Mouse (Mus musculus): ENCODE measurements at regions not wholly inside any gene's neighbourhood (a gene's known extent, or its start where the extent isn't known, plus 50 kb on each side); places are given as distances from the start of the nearest gene placed in this dataset.

GRCm38 (mm10) chr8:26669541-26669940 lies 307.6 kb upstream of the Zfp703 start:
- H3K27me3 ChIP-seq (replicated peaks; ENCODE audit: control insufficient read depth, insufficient read depth, low read length) = no peaks in the 10 kb centered on the region
- H3K27ac ChIP-seq (ENCODE audit: low read depth, low read length) = no peak overlapping the region
- H3K36me3 ChIP-seq (ENCODE audit: control insufficient read depth, insufficient read depth, low read length) = no peaks in the 10 kb centered on the region
- H3K9me3 ChIP-seq (ENCODE audit: control insufficient read depth, low read length) = no peaks in the 10 kb centered on the region
- no peaks in the 10 kb centered on the region for H3K4me1 ChIP-seq (replicated peaks; ENCODE audit: control insufficient read depth, insufficient read depth, low read length)
- no peak overlapping the region for H3K4me3 ChIP-seq (ENCODE audit: low read depth, low read length)
- no peak overlapping the region for H3K4me2 ChIP-seq
- H3K9ac ChIP-seq (ENCODE audit: low read depth, low read length) = no peak overlapping the region
- 53% methylated on average over 3 of the region's 3 CpGs for WGBS
- DNase-seq (ENCODE audit: low spot score) (no peak), ATAC-seq (replicated peaks; ENCODE audit: low FRiP score) (no peak)

- ATAC-seq (replicated peaks; ENCODE audit: low FRiP score) = no peak
- H3K27me3 ChIP-seq (replicated peaks; ENCODE audit: control insufficient read depth, insufficient read depth, low read length) = no peaks in the 10 kb centered on the region
- WGBS = 39% methylated on average over 9 of the region's 9 CpGs
- H3K9ac ChIP-seq (ENCODE audit: low read depth, low read length) = no peak overlapping the region
- H3K9me3 ChIP-seq (ENCODE audit: control insufficient read depth, low read length) = no peaks in the 10 kb centered on the region
- no peak overlapping the region for H3K4me2 ChIP-seq
- no peak overlapping the region for H3K4me3 ChIP-seq (ENCODE audit: low read depth, low read length)
- no peak for DNase-seq (ENCODE audit: low spot score)
- no peak overlapping the region for H3K27ac ChIP-seq (ENCODE audit: low read depth, low read length)
- no peaks in the 10 kb centered on the region for H3K36me3 ChIP-seq (ENCODE audit: control insufficient read depth, insufficient read depth, low read length)
- H3K4me1 ChIP-seq (replicated peaks; ENCODE audit: control insufficient read depth, insufficient read depth, low read length) = no peaks in the 10 kb centered on the region
Observed at GRCm38 (mm10) chr8:26672486-26673395, 304.4 kb upstream of the Zfp703 start.

GRCm38 (mm10) chr8:26677584-26678138 lies 299.5 kb upstream of the Zfp703 start:
- Histone ChIP-seq H3K4me1 (replicated peaks; ENCODE audit: control insufficient read depth, insufficient read depth, low read length) (no peaks in the 10 kb centered on the region), H3K27ac (ENCODE audit: low read depth, low read length) (no peak overlapping the region), H3K4me2 (no peak overlapping the region), H3K9ac (ENCODE audit: low read depth, low read length) (no peak overlapping the region), H3K27me3 (replicated peaks; ENCODE audit: control insufficient read depth, insufficient read depth, low read length) (no peaks in the 10 kb centered on the region), H3K4me3 (ENCODE audit: low read depth, low read length) (no peak overlapping the region), H3K9me3 (ENCODE audit: control insufficient read depth, low read length) (no peaks in the 10 kb centered on the region), H3K36me3 (ENCODE audit: control insufficient read depth, insufficient read depth, low read length) (no peaks in the 10 kb centered on the region)
- ATAC-seq (replicated peaks; ENCODE audit: low FRiP score) = no peak
- WGBS = 68% methylated on average over 18 of the region's 18 CpGs
- DNase-seq (ENCODE audit: low spot score) = no peak

DNA sequence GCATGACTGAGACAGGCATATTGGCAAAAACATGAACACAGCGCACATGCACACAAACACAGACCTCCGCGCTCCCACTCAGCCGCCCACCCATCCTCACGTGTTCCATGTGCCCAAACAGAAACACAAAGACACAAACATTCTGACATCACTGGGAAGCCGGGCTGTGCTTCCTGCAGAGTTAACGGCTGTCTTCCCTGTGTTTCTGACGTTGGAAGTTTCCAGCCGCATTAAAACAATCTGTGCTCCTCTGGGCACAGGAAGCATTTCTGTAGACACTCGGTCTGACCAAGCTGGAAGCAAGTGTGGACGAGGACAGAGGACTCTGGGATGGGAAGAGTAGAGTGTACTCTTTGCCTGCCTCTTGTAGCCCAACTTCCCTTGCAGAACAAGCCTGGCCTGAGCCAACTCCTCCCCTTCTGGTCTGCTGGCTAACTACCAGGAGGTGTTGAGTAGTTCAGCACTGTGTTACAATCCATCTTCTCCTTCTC lies 296.2 kb upstream of the Zfp703 start:
- no peaks in the 10 kb centered on the region for H3K4me1 ChIP-seq (replicated peaks; ENCODE audit: control insufficient read depth, insufficient read depth, low read length)
- ATAC-seq (replicated peaks; ENCODE audit: low FRiP score) = no peak
- H3K27ac ChIP-seq (ENCODE audit: low read depth, low read length) = no peak overlapping the region
- DNase-seq (ENCODE audit: low spot score) = no peak
- H3K9me3 ChIP-seq (ENCODE audit: control insufficient read depth, low read length) = no peaks in the 10 kb centered on the region
- 73% methylated on average over 11 of the region's 11 CpGs for WGBS
- no peak overlapping the region for H3K4me2 ChIP-seq
- H3K4me3 ChIP-seq (ENCODE audit: low read depth, low read length) = no peak overlapping the region
- H3K27me3 ChIP-seq (replicated peaks; ENCODE audit: control insufficient read depth, insufficient read depth, low read length) = no peaks in the 10 kb centered on the region
- no peaks in the 10 kb centered on the region for H3K36me3 ChIP-seq (ENCODE audit: control insufficient read depth, insufficient read depth, low read length)
- H3K9ac ChIP-seq (ENCODE audit: low read depth, low read length) = no peak overlapping the region

DNA sequence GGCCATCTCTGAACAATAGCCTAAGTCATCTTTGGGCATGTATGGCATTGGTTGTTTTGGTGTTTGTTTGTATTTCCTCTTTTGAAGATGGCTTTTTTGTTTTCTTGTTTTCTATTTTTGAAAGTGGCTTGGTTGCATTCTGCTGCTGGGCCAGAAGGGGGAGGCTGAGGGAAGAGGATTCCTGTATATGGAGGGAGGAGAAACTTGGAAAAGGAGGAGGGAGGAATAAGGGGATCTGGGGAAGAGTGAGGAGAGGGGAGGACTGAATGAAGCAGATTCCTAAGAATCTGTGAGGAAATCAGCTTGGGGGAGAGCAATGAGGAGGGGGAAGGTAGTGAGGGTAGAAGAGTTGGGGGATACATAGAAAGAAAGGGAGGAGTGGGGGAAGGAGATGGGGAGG lies 290.0 kb upstream of the Zfp703 start:
- ATAC-seq (replicated peaks; ENCODE audit: low FRiP score) = no peak
- Histone ChIP-seq H3K27me3 (replicated peaks; ENCODE audit: control insufficient read depth, insufficient read depth, low read length) (0 out of 2 replicates have a peak, but pooled peaks cover 3% of the 10 kb centered on the region), H3K4me3 (ENCODE audit: low read depth, low read length) (no peak overlapping the region), H3K36me3 (ENCODE audit: control insufficient read depth, insufficient read depth, low read length) (no peaks in the 10 kb centered on the region), H3K9ac (ENCODE audit: low read depth, low read length) (no peak overlapping the region), H3K4me1 (replicated peaks; ENCODE audit: control insufficient read depth, insufficient read depth, low read length) (no peaks in the 10 kb centered on the region), H3K27ac (ENCODE audit: low read depth, low read length) (no peak overlapping the region), H3K4me2 (no peak overlapping the region), H3K9me3 (ENCODE audit: control insufficient read depth, low read length) (no peaks in the 10 kb centered on the region)
- no peak for DNase-seq (ENCODE audit: low spot score)

- DNase-seq (ENCODE audit: low spot score) (no peak), ATAC-seq (replicated peaks; ENCODE audit: low FRiP score) (no peak)
- Histone ChIP-seq H3K9ac (ENCODE audit: low read depth, low read length) (no peak overlapping the region), H3K4me3 (ENCODE audit: low read depth, low read length) (no peak overlapping the region), H3K9me3 (ENCODE audit: control insufficient read depth, low read length) (no peaks in the 10 kb centered on the region), H3K4me1 (replicated peaks; ENCODE audit: control insufficient read depth, insufficient read depth, low read length) (no peaks in the 10 kb centered on the region), H3K36me3 (ENCODE audit: control insufficient read depth, insufficient read depth, low read length) (no peaks in the 10 kb centered on the region), H3K4me2 (no peak overlapping the region), H3K27me3 (replicated peaks; ENCODE audit: control insufficient read depth, insufficient read depth, low read length) (0 out of 2 replicates have a peak, but pooled peaks cover 3% of the 10 kb centered on the region), H3K27ac (ENCODE audit: low read depth, low read length) (no peak overlapping the region)
- whole genome bisulfite sequencing = 67% methylated on average over 4 of the region's 4 CpGs
Observed at GRCm38 (mm10) chr8:26688035-26688434, 289.1 kb upstream of the Zfp703 start.

- no peak for DNase-seq (ENCODE audit: low spot score)
- Histone ChIP-seq H3K4me1 (replicated peaks; ENCODE audit: control insufficient read depth, insufficient read depth, low read length) (no peaks in the 10 kb centered on the region), H3K36me3 (ENCODE audit: control insufficient read depth, insufficient read depth, low read length) (no peaks in the 10 kb centered on the region), H3K4me2 (no peak overlapping the region), H3K9me3 (ENCODE audit: control insufficient read depth, low read length) (no peaks in the 10 kb centered on the region), H3K4me3 (ENCODE audit: low read depth, low read length) (no peak overlapping the region), H3K27me3 (replicated peaks; ENCODE audit: control insufficient read depth, insufficient read depth, low read length) (0 out of 2 replicates have a peak, but pooled peaks cover 3% of the 10 kb centered on the region), H3K9ac (ENCODE audit: low read depth, low read length) (no peak overlapping the region), H3K27ac (ENCODE audit: low read depth, low read length) (no peak overlapping the region)
- 68% methylated on average over 5 of the region's 5 CpGs for whole genome bisulfite sequencing
- ATAC-seq (replicated peaks; ENCODE audit: low FRiP score) = no peak
Observed at GRCm38 (mm10) chr8:26688745-26689478, 288.2 kb upstream of the Zfp703 start.

DNA sequence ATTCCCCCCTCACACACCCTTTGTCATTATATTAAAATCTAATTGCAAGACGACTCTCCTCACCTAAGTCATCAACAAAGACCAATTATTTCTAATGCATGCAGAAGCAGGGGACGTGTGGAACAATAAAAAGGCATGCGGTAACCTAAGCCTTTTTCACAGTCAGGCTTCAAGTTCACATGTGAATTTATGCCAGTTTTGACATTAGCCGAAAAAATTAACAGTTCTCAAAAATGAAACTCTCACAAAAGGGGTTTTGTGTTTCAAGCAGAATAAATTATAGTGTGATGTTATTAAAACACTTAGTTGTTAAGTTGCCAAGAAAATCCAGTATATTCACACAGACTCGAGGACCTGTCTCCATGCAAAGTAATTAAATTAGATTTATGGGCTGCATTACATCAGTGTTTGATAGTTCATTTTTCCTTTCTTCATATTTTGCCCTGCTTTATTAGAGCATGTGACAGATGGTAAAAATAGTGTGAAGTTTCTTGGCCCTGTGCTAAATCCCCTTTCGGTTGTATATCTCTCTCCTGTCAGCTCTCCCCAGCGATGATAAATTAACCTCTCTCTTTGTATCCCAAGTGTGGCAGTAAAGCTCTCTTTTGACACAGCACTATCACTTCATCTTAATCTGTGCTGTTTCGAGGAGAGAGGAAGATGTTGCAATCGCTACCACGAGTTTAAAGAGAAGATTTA lies 287.5 kb upstream of the Zfp703 start:
- DNase-seq (ENCODE audit: low spot score) (no peak), ATAC-seq (replicated peaks; ENCODE audit: low FRiP score) (no peak)
- Histone ChIP-seq H3K9me3 (ENCODE audit: control insufficient read depth, low read length) (no peaks in the 10 kb centered on the region), H3K9ac (ENCODE audit: low read depth, low read length) (no peak overlapping the region), H3K27ac (ENCODE audit: low read depth, low read length) (no peak overlapping the region), H3K27me3 (replicated peaks; ENCODE audit: control insufficient read depth, insufficient read depth, low read length) (0 out of 2 replicates have a peak, but pooled peaks cover 3% of the 10 kb centered on the region), H3K4me3 (ENCODE audit: low read depth, low read length) (no peak overlapping the region), H3K4me2 (no peak overlapping the region), H3K36me3 (ENCODE audit: control insufficient read depth, insufficient read depth, low read length) (no peaks in the 10 kb centered on the region), H3K4me1 (replicated peaks; ENCODE audit: control insufficient read depth, insufficient read depth, low read length) (no peaks in the 10 kb centered on the region)
- 49% methylated on average over 10 of the region's 10 CpGs for WGBS
